8 mouse cellular contexts compared by ENCODE assay signal in the genomic region with DNA sequence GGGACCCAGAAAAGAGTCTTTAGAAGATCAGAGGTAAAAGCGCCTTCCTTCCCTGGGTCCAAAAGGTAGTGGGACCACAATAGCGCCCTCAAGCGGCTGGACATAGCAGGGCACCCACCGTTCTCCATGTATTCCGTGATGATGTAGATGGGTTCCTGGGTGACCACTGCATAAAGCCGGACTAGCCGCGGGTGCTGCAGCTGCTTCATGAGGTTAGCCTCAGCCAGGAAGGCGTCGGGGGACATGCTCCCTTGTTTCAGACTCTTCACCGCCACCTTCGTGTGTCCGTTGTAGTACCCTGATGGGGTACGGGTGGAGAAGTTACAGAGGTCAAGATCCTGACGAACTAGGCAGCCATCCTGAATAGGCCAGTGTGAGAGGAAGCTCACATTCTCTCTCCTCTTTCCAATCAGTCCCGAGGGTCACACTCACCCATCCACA. TPM values are rescaled to one million over a fixed set of nuclear protein-coding genes. Genes with fewer than 3 reads are reported as not detected.
A peak's percentile ranks its signal among the peaks of the same experiment; 100 is the strongest.
DNase-seq lines count a peak whose midpoint lies in the region; TF ChIP-seq lines count a peak whose summit lies in the region.

No protein-coding gene starts in this region.

- peaks cover 6% of the 10 kb centered on the region for H3K27me3 ChIP-seq in C2C12 (ENCODE audit: control insufficient read depth, insufficient read depth, insufficient read length)

- no peak overlapping the region for H3K4me3 ChIP-seq in C2C12 (ENCODE audit: insufficient read depth, poor library complexity, severe bottlenecking)

- no peaks in the 10 kb centered on the region for H3K79me3 ChIP-seq in C2C12 (ENCODE audit: low read depth)

- DNase-seq in adrenal gland, postnatal 14 days = peak; percentile 89
- peak; percentile 73 for DNase-seq in embryo, embryonic 9.5 days (ENCODE audit: extremely low spot score)
- peak; percentile 62 for DNase-seq in heart, postnatal 4 days
- peak; percentile 33 to 51 for DNase-seq in layer of hippocampus, adult 8-10 months (ENCODE audit: low spot score in 2 of 2)
- DNase-seq in lung, postnatal 25 days (ENCODE audit: low spot score) = peak; percentile 52
- peak; percentile 64 for DNase-seq in ovary, postnatal 36 days (ENCODE audit: low spot score)
- DNase-seq in T-cell, adult 2 months (ENCODE audit: low spot score) = no peak

- TF ChIP-seq CTCF in C2C12 (IDR thresholded peaks at IDR 0.05; ENCODE audit: control insufficient read depth, insufficient read depth, insufficient read length) = peak; percentile 64

- no peaks in the 10 kb centered on the region for H3K36me3 ChIP-seq in C2C12 (ENCODE audit: control insufficient read depth, insufficient read depth)

- no peak overlapping the region for H3ac ChIP-seq in C2C12 (ENCODE audit: control insufficient read depth, insufficient read length, low read depth)

- H3K79me2 ChIP-seq in C2C12 (ENCODE audit: control insufficient read depth, insufficient read depth) = no peaks in the 10 kb centered on the region

TF ChIP-seq in C2C12, 6 proteins besides CTCF, POLR2A, EP300 and RAD21:
- no peak for TF ChIP-seq FOSL1 (IDR thresholded peaks at IDR 0.05; ENCODE audit: insufficient read depth, low read length, poor library complexity, severe bottlenecking)
- TF ChIP-seq MYOD1 (IDR thresholded peaks at IDR 0.05; ENCODE audit: control insufficient read depth, insufficient read length, low read depth) = no peak
- TF ChIP-seq CEBPB (IDR thresholded peaks at IDR 0.05; ENCODE audit: low read depth) = no peak
- no peak for TF ChIP-seq USF1 (IDR thresholded peaks at IDR 0.05; ENCODE audit: low read depth)
- TF ChIP-seq MAX (IDR thresholded peaks at IDR 0.05) = no peak
- TF ChIP-seq MYOG (IDR thresholded peaks at IDR 0.05; ENCODE audit: control insufficient read depth, extremely low read depth, insufficient read length) = no peak
TF ChIP-seq in C2C12: peak in this region for 0.

RNA-seq across cellular contexts. Expression of a gene that starts 12.9 kb away (rescaled TPM):
- polyA plus RNA-seq in C2C12 (2012; fragmentation: generic; extraction: Trizol) = 96.7 TPM
- 55.7 and 59.5 TPM in 2 replicates for total RNA-seq in adrenal gland, postnatal 14 days (2021)
- 10 to 100 TPM; 45.0 to 46.4 TPM for total RNA-seq in heart, postnatal 4 days (2021)
- 10 to 100 TPM; 37.7 to 48.1 (median 44.5) TPM for total RNA-seq in layer of hippocampus, adult 8-10 months (2022)

RNA-seq across cellular contexts. Expression of a gene that starts 18.0 kb away (rescaled TPM):
- 1.5 TPM for polyA plus RNA-seq in C2C12 (2012; fragmentation: generic; extraction: Trizol)
- 5.0 and 26.2 TPM in 2 replicates for total RNA-seq in adrenal gland, postnatal 14 days (2021)
- under 1 TPM; 0.86 to 0.91 TPM for total RNA-seq in heart, postnatal 4 days (2021)
- total RNA-seq in layer of hippocampus, adult 8-10 months (2022) = 1 to 10 TPM; 2.4 to 4.7 (median 3.6) TPM

RNA-seq across cellular contexts. Expression of a gene that starts 22.9 kb away (rescaled TPM):
- 0.27 TPM for polyA plus RNA-seq in C2C12 (2012; fragmentation: generic; extraction: Trizol)
- total RNA-seq in adrenal gland, postnatal 14 days (2021) = 30.6 and 32.3 TPM in 2 replicates
- 1 to 10 TPM; 1.5 TPM for total RNA-seq in heart, postnatal 4 days (2021)
- total RNA-seq in layer of hippocampus, adult 8-10 months (2022) = 1 to 10 TPM in 2 of 4 experiments, under 1 TPM in 1, not detected in 1; 0.70 to 2.4 (median 2.3) TPM

RNA-seq across cellular contexts. Expression of a gene that starts 42.1 kb away (rescaled TPM):
- 148 TPM for polyA plus RNA-seq in C2C12 (2012; fragmentation: generic; extraction: Trizol)
- total RNA-seq in adrenal gland, postnatal 14 days (2021) = 78.9 and 81.4 TPM in 2 replicates
- total RNA-seq in heart, postnatal 4 days (2021) = 10 to 100 TPM; 96.6 to 97.7 TPM
- total RNA-seq in layer of hippocampus, adult 8-10 months (2022) = 10 to 100 TPM; 55.9 to 79.7 (median 68.7) TPM

RNA-seq across cellular contexts. Expression of a gene that starts 45.0 kb away (rescaled TPM):
- 416 TPM for polyA plus RNA-seq in C2C12 (2012; fragmentation: generic; extraction: Trizol)
- total RNA-seq in adrenal gland, postnatal 14 days (2021) = 175 and 187 TPM in 2 replicates
- 100 to 1,000 TPM; 146 to 160 TPM for total RNA-seq in heart, postnatal 4 days (2021)
- total RNA-seq in layer of hippocampus, adult 8-10 months (2022) = 100 to 1,000 TPM; 119 to 128 (median 123) TPM
